Mouse (Mus musculus) forebrain, embryonic 11.5 days (tissue): ENCODE measurements around the gene Ndufa13. TPM values are rescaled to one million over a fixed set of nuclear protein-coding genes. Genes with fewer than 3 reads are reported as not detected.
"Not testable (repeated sequence)": the region's sequence is repeated elsewhere in the genome, so short reads cannot be mapped to it uniquely, and the experiment has no call there.

Experiments
- ATAC-seq: fragments of 200-750 bp; cut with Nextera tagmentation; replicated peaks from 2 replicates; pipeline ENCODE4 v1.8.0; 2017; ENCODE audit warnings: moderate TSS enrichment; ENCODE audit not compliant: low FRiP score
- DNase-seq: peaks from one replicate; pipeline ENCODE4 v3.0.0-alpha.2; 2017; ENCODE audit warnings: low spot score
- H3K27ac ChIP-seq: fragments of 300-500 bp; sonication (generic); 2 replicates; pipeline ENCODE4 v1.5.1; 2014; ENCODE audit warnings: low read depth, low read length
- H3K27me3 ChIP-seq: fragments of 300-500 bp; sonication (generic); 2 replicates; pipeline ENCODE4 v1.6.1; 2014; ENCODE audit warnings: mild to moderate bottlenecking, low read length, mixed read lengths; ENCODE audit not compliant: control insufficient read depth, insufficient read depth
- H3K36me3 ChIP-seq: fragments of 300-500 bp; sonication (generic); 2 replicates; pipeline ENCODE4 v1.6.1; 2014; ENCODE audit warnings: mild to moderate bottlenecking, low read length, moderate library complexity, mixed read lengths; ENCODE audit not compliant: control insufficient read depth, insufficient read depth
- H3K4me1 ChIP-seq: fragments of 300-500 bp; sonication (generic); replicated peaks from 2 replicates; pipeline ENCODE4 v1.6.1; 2014; ENCODE audit warnings: low read length, mixed read lengths; ENCODE audit not compliant: control insufficient read depth, insufficient read depth
- H3K4me2 ChIP-seq: fragments of 300-500 bp; sonication (generic); 2 replicates; pipeline ENCODE4 v1.6.1; 2014; ENCODE audit warnings: low read depth, mild to moderate bottlenecking, low read length, moderate library complexity, mixed read lengths; ENCODE audit not compliant: severe bottlenecking
- H3K4me3 ChIP-seq: fragments of 300-500 bp; sonication (generic); 2 replicates; pipeline ENCODE4 v1.5.1; 2014; ENCODE audit warnings: low read depth, low read length
- H3K9ac ChIP-seq: fragments of 300-500 bp; sonication (generic); 2 replicates; pipeline ENCODE4 v1.6.1; 2014; ENCODE audit warnings: low read length
- H3K9me3 ChIP-seq: fragments of 300-500 bp; sonication (generic); 2 replicates; pipeline ENCODE4 v1.6.1; 2016; ENCODE audit warnings: low read length, mixed read lengths; ENCODE audit not compliant: control insufficient read depth
- WGBS: fragments of 180-500 bp; shearing (Covaris S2); extraction: QIAGEN DNeasy Blood & Tissue Kit; methylation state at CpG from one replicate; pipeline ENCODE4 v1.1.7; 2014; 5-methylcytosine and 5-hydroxymethylcytosine counted together
- polyA plus RNA-seq: library from polyadenylated mRNA; unstranded; fragments of >200 nt; fragmentation: Nextera tagmentation; extraction: Ambion mirVana; gene quantifications from 2 replicates; pipeline ENCODE4 v1.2.1, GENCODE M21; 2014

The Ndufa13 gene
- polyA plus RNA-seq: 153 and 155 TPM in 2 replicates

DNA sequence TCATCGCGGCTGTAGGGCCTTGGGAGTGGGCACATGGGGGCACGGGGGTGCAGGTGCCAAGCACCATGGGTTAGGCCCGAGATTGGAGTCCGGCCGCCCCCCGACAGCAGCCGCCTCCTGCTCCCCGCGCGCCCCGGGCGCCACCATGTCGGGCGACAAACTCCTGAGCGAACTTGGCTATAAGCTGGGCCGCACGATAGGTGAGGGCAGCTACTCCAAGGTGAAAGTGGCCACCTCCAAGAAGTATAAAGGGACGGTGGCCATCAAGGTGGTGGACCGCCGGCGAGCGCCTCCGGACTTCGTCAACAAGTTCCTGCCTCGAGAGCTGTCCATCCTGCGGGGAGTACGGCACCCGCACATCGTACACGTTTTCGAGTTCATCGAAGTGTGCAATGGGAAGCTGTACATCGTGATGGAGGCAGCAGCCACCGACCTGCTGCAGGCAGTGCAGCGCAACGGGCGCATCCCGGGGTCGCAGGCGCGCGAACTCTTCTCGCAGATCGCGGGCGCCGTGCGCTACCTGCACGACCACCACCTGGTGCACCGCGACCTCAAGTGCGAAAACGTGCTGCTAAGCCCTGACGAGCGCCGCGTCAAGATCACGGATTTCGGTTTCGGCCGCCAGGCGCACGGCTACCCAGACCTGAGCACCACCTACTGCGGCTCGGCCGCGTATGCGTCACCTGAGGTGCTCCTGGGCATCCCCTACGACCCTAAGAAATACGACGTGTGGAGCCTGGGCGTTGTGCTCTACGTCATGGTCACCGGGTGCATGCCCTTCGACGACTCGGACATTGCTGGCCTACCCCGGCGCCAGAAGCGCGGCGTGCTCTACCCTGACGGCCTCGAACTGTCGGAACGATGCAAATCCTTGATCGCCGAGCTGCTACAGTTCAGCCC lies at the start of gene Ndufa13, which contains the start of the genes Tssk6 and Yjefn3:
Gene Ndufa13, minus strand, starts transcription at position 396 of the 900 bp plus-strand sequence.
Gene Tssk6, plus strand, starts transcription at position 22 of the 900 bp plus-strand sequence.
Gene Yjefn3, minus strand, starts transcription at position 550 of the 900 bp plus-strand sequence.
- Histone ChIP-seq H3K4me1 (peaks cover 13% of the 10 kb centered on the region; the same call in 1 of the 2 replicates), H3K27me3 (no peaks in the 10 kb centered on the region), H3K36me3 (no peaks in the 10 kb centered on the region), H3K9me3 (no peaks in the 10 kb centered on the region), H3K4me3 (peak within 1 kb of the TSS; percentile 73), H3K4me2 (peak within 1 kb of the TSS; percentile 93), H3K9ac (peak within 1 kb of the TSS; percentile 85), H3K27ac (peak within 1 kb of the TSS; percentile 80)
- DNase-seq: no peak
- peak; percentile 67 for ATAC-seq
- 5% methylated on average over 89 of the region's 89 CpGs for WGBS

- WGBS: 92% methylated on average over 2 of the region's 2 CpGs
- H3K27me3 ChIP-seq: no peaks in the 10 kb centered on the region
- H3K9me3 ChIP-seq: no peaks in the 10 kb centered on the region
- ATAC-seq (no peak), DNase-seq (no peak)
- H3K27ac ChIP-seq: no peak overlapping the region
- H3K4me3 ChIP-seq: no peak overlapping the region
- H3K9ac ChIP-seq: no peak overlapping the region
- H3K4me2 ChIP-seq: no peak overlapping the region
- H3K36me3 ChIP-seq: no peaks in the 10 kb centered on the region
- H3K4me1 ChIP-seq: no peaks in the 10 kb centered on the region
These were observed 47.9 kb upstream of the Ndufa13 start for GRCm38 (mm10) chr8:69950300-69950699.

GRCm38 (mm10) chr8:69942495-69942894 lies 40.1 kb upstream of the Ndufa13 start:
- H3K4me3 ChIP-seq, ATAC-seq, H3K9me3 ChIP-seq, H3K9ac ChIP-seq, DNase-seq, H3K4me2 ChIP-seq, H3K36me3 ChIP-seq, H3K27me3 ChIP-seq, H3K4me1 ChIP-seq, H3K27ac ChIP-seq: not testable (repeated sequence)
- WGBS: 90% methylated on average over 2 of the region's 3 CpGs

GRCm38 (mm10) chr8:69940386-69940785 lies 38.0 kb upstream of the Ndufa13 start:
- Histone ChIP-seq H3K9me3 (no peaks in the 10 kb centered on the region), H3K36me3 (no peaks in the 10 kb centered on the region), H3K9ac (no peak overlapping the region), H3K27ac (no peak overlapping the region), H3K4me2 (no peak overlapping the region), H3K27me3 (no peaks in the 10 kb centered on the region), H3K4me1 (no peaks in the 10 kb centered on the region), H3K4me3 (no peak overlapping the region)
- no peak for DNase-seq
- no peak for ATAC-seq
- WGBS: 94% methylated on average over 2 of the region's 2 CpGs

- 51% methylated on average over 3 of the region's 3 CpGs for WGBS
- Histone ChIP-seq H3K4me1 (no peaks in the 10 kb centered on the region), H3K4me2 (no peak overlapping the region), H3K27me3 (no peaks in the 10 kb centered on the region), H3K36me3 (no peaks in the 10 kb centered on the region), H3K9ac (no peak overlapping the region), H3K27ac (no peak overlapping the region), H3K9me3 (no peaks in the 10 kb centered on the region), H3K4me3 (no peak overlapping the region)
- ATAC-seq (no peak), DNase-seq (no peak)
These were observed 37.3 kb upstream of the Ndufa13 start for GRCm38 (mm10) chr8:69939633-69940032.

DNA sequence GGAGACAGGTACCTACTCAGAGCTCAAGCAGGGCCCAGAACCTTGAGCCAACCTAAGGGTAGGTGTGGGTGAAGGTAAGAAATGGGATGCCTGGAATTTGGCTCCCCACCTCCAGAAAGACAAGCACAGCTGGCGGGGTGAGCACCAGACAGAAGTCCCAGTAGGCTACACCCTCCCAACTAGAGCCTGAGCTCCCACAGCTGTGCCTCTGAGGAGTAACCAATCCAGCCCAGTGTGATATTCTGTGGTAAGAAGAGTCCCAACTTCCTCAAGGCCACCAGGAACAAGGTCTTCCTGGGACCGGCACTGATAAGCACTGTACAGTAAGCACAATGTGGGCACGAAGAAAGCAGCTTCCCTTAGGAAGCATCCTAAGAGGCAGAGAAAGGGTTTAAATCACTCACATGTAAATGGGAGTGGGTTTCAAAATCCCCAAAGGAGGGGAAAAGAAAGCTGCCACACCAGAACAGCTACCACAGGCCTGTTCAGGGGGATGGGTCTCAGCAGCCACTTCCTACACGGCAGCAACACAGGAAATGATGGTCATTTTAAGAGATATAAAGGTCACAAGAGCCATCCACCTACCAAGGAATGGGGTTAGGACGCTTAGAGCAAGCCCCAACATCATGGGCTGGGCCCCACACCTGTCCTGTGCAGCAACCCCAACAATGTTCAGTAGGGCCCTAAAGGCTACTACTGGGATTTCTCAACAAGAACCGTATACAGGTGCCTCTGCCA lies 36.1 kb upstream of the Ndufa13 start:
- no peak overlapping the region for H3K9ac ChIP-seq
- H3K4me1 ChIP-seq: no peaks in the 10 kb centered on the region
- 92% methylated on average over 6 of the region's 6 CpGs for WGBS
- no peaks in the 10 kb centered on the region for H3K36me3 ChIP-seq
- no peak overlapping the region for H3K27ac ChIP-seq
- no peaks in the 10 kb centered on the region for H3K9me3 ChIP-seq
- DNase-seq: no peak
- ATAC-seq: no peak
- H3K4me2 ChIP-seq: no peak overlapping the region
- no peak overlapping the region for H3K4me3 ChIP-seq
- no peaks in the 10 kb centered on the region for H3K27me3 ChIP-seq

DNA sequence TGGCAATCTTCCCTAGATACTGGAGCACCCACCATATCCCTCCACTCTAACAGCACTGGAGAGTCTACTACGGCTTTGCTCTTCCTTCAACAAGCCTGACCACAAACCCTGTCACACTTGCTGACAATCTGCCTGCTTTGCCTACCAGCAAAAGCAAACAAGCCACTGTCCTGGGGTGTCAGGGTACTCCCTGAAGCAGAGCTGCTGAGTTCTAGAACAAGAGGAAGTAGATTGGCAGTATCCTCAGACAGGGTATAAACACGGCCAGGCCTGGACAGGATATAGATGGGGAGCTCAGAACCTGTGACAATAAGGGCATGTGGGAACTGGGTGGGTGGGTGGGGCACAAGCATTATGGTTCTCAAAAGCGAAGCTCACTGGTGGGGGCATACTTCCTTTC lies 35.1 kb upstream of the Ndufa13 start:
- Histone ChIP-seq H3K4me3 (no peak overlapping the region), H3K27me3 (no peaks in the 10 kb centered on the region), H3K27ac (no peak overlapping the region), H3K4me2 (no peak overlapping the region), H3K9ac (no peak overlapping the region), H3K36me3 (no peaks in the 10 kb centered on the region), H3K9me3 (no peaks in the 10 kb centered on the region), H3K4me1 (no peaks in the 10 kb centered on the region)
- DNase-seq (no peak), ATAC-seq (no peak)
- 90% methylated on average over 3 of the region's 3 CpGs for WGBS

DNA sequence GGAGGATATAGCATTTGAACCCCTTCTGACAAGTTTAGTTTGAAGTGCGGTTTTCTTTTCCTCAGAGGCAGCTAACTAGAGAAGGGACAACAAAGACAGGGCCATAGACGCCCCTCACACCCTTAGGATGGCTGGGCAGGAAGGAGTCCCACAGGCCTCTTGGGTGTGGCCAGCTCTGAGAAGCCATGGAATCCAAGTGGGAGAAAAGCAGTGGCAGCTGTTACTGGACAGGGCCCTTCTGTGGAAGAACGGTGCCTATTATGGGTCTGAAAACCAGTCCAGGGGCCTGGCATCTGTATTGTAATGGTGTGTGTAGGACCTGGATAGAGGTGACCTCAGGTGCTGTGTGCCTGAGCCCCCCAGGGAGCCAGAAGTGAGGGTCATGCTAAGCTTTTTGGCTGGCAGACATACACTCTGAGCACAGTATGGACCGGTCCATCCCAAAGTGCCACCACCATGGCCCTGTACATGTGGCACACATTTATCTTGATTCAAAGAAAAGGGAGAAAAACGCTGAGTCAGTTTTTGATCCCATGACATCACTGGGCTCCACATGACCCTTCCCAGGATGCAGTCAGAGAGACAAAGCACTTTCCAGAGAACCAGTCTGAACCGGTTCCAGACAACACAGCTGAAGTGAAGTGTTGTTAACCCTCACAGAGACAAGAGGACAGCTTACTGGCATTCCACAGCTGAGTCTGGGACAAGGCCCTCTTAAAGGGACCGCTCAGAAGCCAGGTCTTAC lies 33.9 kb upstream of the Ndufa13 start:
- ATAC-seq: peak; percentile 60
- whole genome bisulfite sequencing: 67% methylated on average over 7 of the region's 7 CpGs
- H3K9ac ChIP-seq: no peak overlapping the region
- no peak overlapping the region; the same call in 1 of the 2 replicates for H3K27ac ChIP-seq
- no peak for DNase-seq
- no peaks in the 10 kb centered on the region for H3K9me3 ChIP-seq
- H3K4me3 ChIP-seq: no peak overlapping the region
- H3K4me1 ChIP-seq: no peaks in the 10 kb centered on the region
- no peaks in the 10 kb centered on the region for H3K36me3 ChIP-seq
- no peak overlapping the region for H3K4me2 ChIP-seq
- no peaks in the 10 kb centered on the region for H3K27me3 ChIP-seq
